Mouse (Mus musculus) brain, embryonic 14.5 days (tissue): Measurements from ENCODE around the gene Srrm1.
"Not testable (repeated sequence)": the region's sequence is repeated elsewhere in the genome, so short reads cannot be mapped to it uniquely, and the experiment has no call there.

Experiments used
- CTCF ChIP-seq: fragments of 200-500 bp; IDR thresholded peaks from 2 replicates; pipeline ENCODE4 v1.5.1; 2012; ENCODE audit warnings: inconsistent platforms, mild to moderate bottlenecking, moderate library complexity, borderline replicate concordance; ENCODE audit not compliant: insufficient read depth, insufficient read length; ENCODE audit errors: extremely low read depth
- POLR2A ChIP-seq: fragments of 200-500 bp; IDR thresholded peaks from 2 replicates; pipeline ENCODE4 v1.6.1; 2012; ENCODE audit warnings: mild to moderate bottlenecking, inconsistent platforms, borderline replicate concordance; ENCODE audit not compliant: poor library complexity, insufficient read depth, insufficient read length, severe bottlenecking; ENCODE audit errors: extremely low read depth

GRCm38 (mm10) chr4:135280016-135280415, 73.1 kb downstream of the Srrm1 start:
- not testable (repeated sequence) for TF ChIP-seq CTCF, POLR2A
